Mouse (Mus musculus) myocyte (in vitro differentiated cells): ENCODE data around the gene Krtap1-3.
"Not testable (repeated sequence)": the region's sequence is repeated elsewhere in the genome, so short reads cannot be mapped to it uniquely, and the experiment has no call there.

Experiments
- E2F4 ChIP-seq: IDR thresholded peaks from one replicate; pipeline ENCODE4 v1.6.1; 2011; ENCODE audit warnings: mild to moderate bottlenecking, control low read depth, moderate library complexity; ENCODE audit not compliant: insufficient read depth
- MYOG ChIP-seq, 3 experiments: IDR thresholded peaks; one replicate each; pipeline ENCODE4 v1.6.1; 2011; ENCODE audit warnings: control low read depth in 2 of 3, low read depth in 2 of 3, mild to moderate bottlenecking in 2 of 3; ENCODE audit not compliant: insufficient read length in 2 of 3, control insufficient read depth in 1 of 3, insufficient read depth in 1 of 3
- POLR2A ChIP-seq: IDR thresholded peaks from one replicate; pipeline ENCODE4 v1.6.1; 2011; ENCODE audit warnings: low read depth, mild to moderate bottlenecking, control low read depth, moderate library complexity; ENCODE audit not compliant: insufficient read length
- POLR2AphosphoS2 ChIP-seq: IDR thresholded peaks from one replicate; pipeline ENCODE4 v1.6.1; 2011; ENCODE audit warnings: low read depth, control low read depth; ENCODE audit not compliant: insufficient read length
- TCF12 ChIP-seq: IDR thresholded peaks from one replicate; pipeline ENCODE4 v1.6.1; 2011; ENCODE audit warnings: mild to moderate bottlenecking, control low read depth; ENCODE audit not compliant: poor library complexity, insufficient read depth, severe bottlenecking
- TCF3 ChIP-seq: IDR thresholded peaks from one replicate; pipeline ENCODE4 v1.6.1; 2011; ENCODE audit warnings: low read depth, control low read depth; ENCODE audit not compliant: insufficient read length
- USF1 ChIP-seq: IDR thresholded peaks from one replicate; pipeline ENCODE4 v1.6.1; 2011; ENCODE audit warnings: low read depth, mild to moderate bottlenecking, control low read depth, moderate library complexity

DNA sequence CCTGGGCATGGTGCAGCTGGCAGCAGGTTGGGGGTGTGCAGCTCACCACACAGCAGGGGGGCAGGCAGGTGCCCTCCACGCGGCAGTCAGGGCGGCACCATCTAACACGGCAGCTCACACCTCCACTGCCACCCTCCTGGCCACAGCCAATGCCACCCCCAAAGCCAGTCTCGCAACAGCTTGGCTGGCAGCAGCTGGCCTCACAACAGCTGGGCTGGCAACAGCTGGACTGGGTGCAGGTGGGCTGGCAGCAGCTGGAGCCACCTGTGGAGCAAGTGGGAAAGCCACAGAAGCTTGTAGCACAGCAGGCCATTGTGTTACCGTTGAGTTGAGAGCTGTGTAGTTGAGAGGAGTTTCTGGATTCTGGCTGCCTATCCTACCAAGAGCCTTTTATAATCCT lies 6.6 kb upstream of the Krtap1-3 start, which contains the start of gene Krtap9-3:
- TF ChIP-seq USF1, TCF12, POLR2AphosphoS2, POLR2A, E2F4: not testable (repeated sequence)
- TF ChIP-seq MYOG (IDR thresholded peaks at IDR 0.05; ENCODE audit: control insufficient read depth in 1 of 3, insufficient read depth in 1 of 3, insufficient read length in 2 of 3, low read depth in 2 of 3) (peak in 2 of 3 experiments; percentile 43 to 53), TCF3 (peak; percentile 50)
